Mouse (Mus musculus) mesoderm, embryonic 11.5 days (tissue): Measurements from ENCODE around the gene Ern1.
"Not testable (repeated sequence)": the region's sequence is repeated elsewhere in the genome, so short reads cannot be mapped to it uniquely, and the experiment has no call there.

Source experiments
- DNase-seq: peaks from one replicate; pipeline ENCODE4 v3.0.0-alpha.2; 2012; ENCODE audit warnings: low read depth, low spot score

Gene Ern1

GRCm38 (mm10) chr11:106480530-106480885 is 7.1 kb downstream of the Ern1 start:
- DNase-seq: no peak

- no peak for DNase-seq
Measured at GRCm38 (mm10) chr11:106479619-106480529, 7.8 kb downstream of the Ern1 start.

- no peak for DNase-seq
Measured at GRCm38 (mm10) chr11:106478745-106479144, 8.9 kb downstream of the Ern1 start.

GRCm38 (mm10) chr11:106477505-106478160 is 10.0 kb downstream of the Ern1 start:
- DNase-seq: no peak

GRCm38 (mm10) chr11:106475309-106475708 is 12.3 kb downstream of the Ern1 start:
- no peak for DNase-seq

GRCm38 (mm10) chr11:106471629-106472028 is 16.0 kb downstream of the Ern1 start:
- DNase-seq: no peak

- DNase-seq: no peak
Measured at GRCm38 (mm10) chr11:106468509-106468908, 19.1 kb downstream of the Ern1 start.

- DNase-seq: no peak
Measured at GRCm38 (mm10) chr11:106465932-106466331, 21.7 kb downstream of the Ern1 start.

GRCm38 (mm10) chr11:106465545-106465903 is 22.1 kb downstream of the Ern1 start:
- no peak for DNase-seq

GRCm38 (mm10) chr11:106464681-106465544 is 22.7 kb downstream of the Ern1 start:
- DNase-seq: no peak

- DNase-seq: no peak
Measured at GRCm38 (mm10) chr11:106463845-106464244, 23.8 kb downstream of the Ern1 start.

- DNase-seq: no peak
Measured at GRCm38 (mm10) chr11:106462309-106462708, 25.3 kb downstream of the Ern1 start.

GRCm38 (mm10) chr11:106461145-106461932 is 26.3 kb downstream of the Ern1 start:
- no peak for DNase-seq

- DNase-seq: no peak
Measured at GRCm38 (mm10) chr11:106460671-106461070, 27.0 kb downstream of the Ern1 start.

- no peak for DNase-seq
Measured at GRCm38 (mm10) chr11:106458540-106458939, 29.1 kb downstream of the Ern1 start.

GRCm38 (mm10) chr11:106443646-106444045 is 44.0 kb downstream of the Ern1 start:
- no peak for DNase-seq

GRCm38 (mm10) chr11:106442564-106442963 is 45.1 kb downstream of the Ern1 start:
- DNase-seq: not testable (repeated sequence)

GRCm38 (mm10) chr11:106440318-106440717 is 47.3 kb downstream of the Ern1 start:
- DNase-seq: no peak

GRCm38 (mm10) chr11:106439355-106439754 is 48.3 kb downstream of the Ern1 start:
- DNase-seq: no peak

- DNase-seq: no peak
Measured at GRCm38 (mm10) chr11:106438524-106439177, 49.0 kb downstream of the Ern1 start.

GRCm38 (mm10) chr11:106437543-106437942 is 50.1 kb downstream of the Ern1 start:
- no peak for DNase-seq
